Mouse (Mus musculus) CH12.LX (cell line): ENCODE results near the gene Fam149a. TPM values are rescaled to one million over a fixed set of nuclear protein-coding genes. Genes with fewer than 3 reads are reported as not detected.

Experiments
- DNase-seq: peaks from one replicate; pipeline ENCODE4 v3.0.0-alpha.2; 2013; ENCODE audit errors: extremely low read depth
- H3K27ac ChIP-seq: 2 replicates; pipeline ENCODE4 v1.5.1; 2012; ENCODE audit warnings: low read depth, mild to moderate bottlenecking, control low read depth, moderate library complexity; ENCODE audit not compliant: insufficient read depth
- H3K27me3 ChIP-seq: replicated peaks from 2 replicates; pipeline ENCODE3; 2012; ENCODE audit warnings: inconsistent platforms
- H3K36me3 ChIP-seq, 2 experiments: replicated peaks in 1 of 2; 2 replicates each; pipeline versions ENCODE3 to v1.6.1; 2012; ENCODE audit warnings: inconsistent platforms in 1 of 2, low read length in 1 of 2, mild to moderate bottlenecking in 1 of 2, mixed read lengths in 1 of 2, moderate library complexity in 1 of 2; ENCODE audit not compliant: control insufficient read depth in 1 of 2, insufficient read depth in 1 of 2
- H3K4me1 ChIP-seq, 2 experiments: 2 replicates each; pipeline ENCODE4 v1.6.1; 2012; ENCODE audit warnings: inconsistent platforms in 1 of 2, moderate library complexity in 1 of 2; ENCODE audit not compliant: insufficient read depth in 2 of 2, control insufficient read depth in 1 of 2
- H3K4me2 ChIP-seq: 2 replicates; pipeline ENCODE4 v1.6.1; 2012; ENCODE audit warnings: low read depth, mild to moderate bottlenecking, control low read depth; ENCODE audit not compliant: poor library complexity, insufficient read depth, severe bottlenecking
- H3K4me3 ChIP-seq, 3 experiments: fragments of 150-350 bp in 1 of 3; sonication (generic) in 1 of 3; replicated peaks in 1 of 3; 2 replicates each; pipeline versions ENCODE3 to v1.5.1; 2011 to 2012; ENCODE audit warnings: low read depth in 2 of 3, low read length in 2 of 3, mild to moderate bottlenecking in 2 of 3, moderate library complexity in 2 of 3, control low read depth in 1 of 3, improper control_type of control experiment in 1 of 3, inconsistent platforms in 1 of 3, mixed read lengths in 1 of 3; ENCODE audit not compliant: poor library complexity in 1 of 3
- H3K79me2 ChIP-seq: replicated peaks from 2 replicates; pipeline ENCODE4 v1.6.1; 2012; ENCODE audit warnings: mild to moderate bottlenecking, moderate library complexity; ENCODE audit not compliant: control insufficient read depth, poor library complexity, insufficient read depth, severe bottlenecking; ENCODE audit errors: extremely low read depth
- H3K9ac ChIP-seq: 2 replicates; pipeline ENCODE4 v1.6.1; 2012; ENCODE audit warnings: low read depth, mild to moderate bottlenecking, control low read depth, moderate library complexity; ENCODE audit not compliant: insufficient read depth
- H3K9me3 ChIP-seq: replicated peaks from 2 replicates; pipeline ENCODE3; 2012; ENCODE audit warnings: low read length, inconsistent platforms, mixed read lengths
- CHD1 ChIP-seq: IDR thresholded peaks from 2 replicates; pipeline ENCODE4 v1.6.1; 2012; ENCODE audit warnings: low read depth, low read length, improper control_type of control experiment, inconsistent platforms
- CTCF ChIP-seq, 2 experiments: IDR thresholded peaks in 1 of 2; conservative IDR thresholded peaks in 1 of 2; 2 replicates each; pipeline ENCODE4 v1.5.1; 2011 to 2012; ENCODE audit warnings: low read depth in 2 of 2, low read length in 2 of 2, improper control_type of control experiment in 1 of 2, inconsistent platforms in 1 of 2, mild to moderate bottlenecking in 1 of 2, moderate library complexity in 1 of 2
- ELF1 ChIP-seq: IDR thresholded peaks from 2 replicates; pipeline ENCODE4 v1.6.1; 2014; ENCODE audit warnings: low read depth, mild to moderate bottlenecking, inconsistent platforms, low read length, improper control_type of control experiment
- EP300 ChIP-seq: IDR thresholded peaks from 2 replicates; pipeline ENCODE4 v1.6.1; 2011; ENCODE audit warnings: low read length, improper control_type of control experiment
- ETS1 ChIP-seq: conservative IDR thresholded peaks from 2 replicates; pipeline ENCODE4 v1.6.1; 2012; ENCODE audit warnings: low read depth, mild to moderate bottlenecking, inconsistent platforms, low read length, improper control_type of control experiment, moderate library complexity
- GABPA ChIP-seq: IDR thresholded peaks from 2 replicates; pipeline ENCODE4 v1.6.1; 2012; ENCODE audit warnings: low read depth, low read length, improper control_type of control experiment, inconsistent platforms; ENCODE audit not compliant: insufficient replicate concordance
- HCFC1 ChIP-seq: IDR thresholded peaks from 2 replicates; pipeline ENCODE4 v1.6.1; 2012; ENCODE audit warnings: low read depth, mild to moderate bottlenecking, inconsistent platforms, low read length, improper control_type of control experiment
- IRF4 ChIP-seq: IDR thresholded peaks from 2 replicates; pipeline ENCODE4 v1.6.1; 2014; ENCODE audit warnings: low read depth, mild to moderate bottlenecking, inconsistent platforms, low read length, improper control_type of control experiment
- JUN ChIP-seq: IDR thresholded peaks from 2 replicates; pipeline ENCODE4 v1.6.1; 2011; ENCODE audit warnings: low read depth, mild to moderate bottlenecking, low read length, improper control_type of control experiment, moderate library complexity; ENCODE audit not compliant: insufficient read depth
- JUND ChIP-seq: conservative IDR thresholded peaks from 2 replicates; pipeline ENCODE4 v1.6.1; 2011; ENCODE audit warnings: low read depth, low read length, improper control_type of control experiment
- MAFK ChIP-seq: IDR thresholded peaks from 2 replicates; pipeline ENCODE4 v1.6.1; 2011; ENCODE audit warnings: low read length, improper control_type of control experiment; ENCODE audit not compliant: insufficient replicate concordance
- MAX ChIP-seq: IDR thresholded peaks from 2 replicates; pipeline ENCODE4 v1.6.1; 2011; ENCODE audit warnings: low read length, improper control_type of control experiment
- MAZ ChIP-seq: IDR thresholded peaks from 2 replicates; pipeline ENCODE4 v1.6.1; 2012; ENCODE audit warnings: low read depth, mild to moderate bottlenecking, inconsistent platforms, low read length, improper control_type of control experiment, moderate library complexity
- NELFE ChIP-seq: IDR thresholded peaks from 2 replicates; pipeline ENCODE4 v1.6.1; 2011; ENCODE audit warnings: low read depth, low read length, improper control_type of control experiment
- NRF1 ChIP-seq: IDR thresholded peaks from 2 replicates; pipeline ENCODE4 v1.6.1; 2014; ENCODE audit warnings: low read depth, mild to moderate bottlenecking, inconsistent platforms, low read length, improper control_type of control experiment, moderate library complexity
- PAX5 ChIP-seq: IDR thresholded peaks from 2 replicates; pipeline ENCODE4 v1.6.1; 2012; ENCODE audit warnings: low read length, inconsistent platforms, mixed read lengths
- POLR2A ChIP-seq: IDR thresholded peaks from 2 replicates; pipeline ENCODE4 v1.6.1; 2011; ENCODE audit warnings: low read depth, mild to moderate bottlenecking, improper control_type of control experiment, low read length
- RAD21 ChIP-seq: IDR thresholded peaks from 2 replicates; pipeline ENCODE4 v1.6.1; 2011; ENCODE audit warnings: low read depth, mild to moderate bottlenecking, low read length, improper control_type of control experiment, moderate library complexity
- TBP ChIP-seq: conservative IDR thresholded peaks from 2 replicates; pipeline ENCODE4 v1.6.1; 2011; ENCODE audit warnings: low read depth, low read length, improper control_type of control experiment
- TCF12 ChIP-seq: IDR thresholded peaks from 2 replicates; pipeline ENCODE4 v1.6.1; 2014; ENCODE audit warnings: low read depth, mild to moderate bottlenecking, inconsistent platforms, low read length, improper control_type of control experiment
- UBTF ChIP-seq: IDR thresholded peaks from 2 replicates; pipeline ENCODE4 v1.6.1; 2012; ENCODE audit warnings: low read depth, mild to moderate bottlenecking, inconsistent platforms, low read length, improper control_type of control experiment, moderate library complexity
- ZC3H11A ChIP-seq: IDR thresholded peaks from 2 replicates; pipeline ENCODE4 v1.6.1; 2012; ENCODE audit warnings: low read depth, mild to moderate bottlenecking, inconsistent platforms, low read length, improper control_type of control experiment
- ZKSCAN1 ChIP-seq: IDR thresholded peaks from 2 replicates; pipeline ENCODE4 v1.6.1; 2012; ENCODE audit warnings: low read depth, inconsistent platforms, low read length, improper control_type of control experiment, borderline replicate concordance
- dilution Hi-C: fragments of 300-500 bp; cut with MboI; formaldehyde crosslinking; loops from 2 replicates; pipeline ENCODE4 v1.14.3; 2020; ENCODE audit warnings: low sequenced_read_pairs; ENCODE audit not compliant: extremely low pct_unique_long_range_greater_than_20kb, extremely low pct_ligation_motif_present
- in situ Hi-C: fragments of 300-500 bp; cut with MboI; formaldehyde crosslinking; loops from 3 replicates; pipeline ENCODE4 v1.14.3; 2019; ENCODE audit warnings: low sequenced_read_pairs, low pct_ligation_motif_present, low pct_unique_long_range_greater_than_20kb, mixed read lengths
- polyA plus RNA-seq: library from polyadenylated mRNA; unstranded; fragments of >175 nt; gene quantifications from 2 replicates; pipeline ENCODE4 v1.2.1, GENCODE M21; 2012; ENCODE audit warnings: low read depth; ENCODE audit not compliant: insufficient read length
- total RNA-seq, 2 experiments: library from RNA; depleted of rRNA; stranded (reverse); fragments of 300-350 nt in 1 of 2; fragments of >200 nt in 1 of 2; gene quantifications; 2 replicates each; pipeline ENCODE4 v1.2.3; 2012 to 2014

Fam149a gene
- total and polyA plus RNA-seq, 3 experiments, result not detected

DNA sequence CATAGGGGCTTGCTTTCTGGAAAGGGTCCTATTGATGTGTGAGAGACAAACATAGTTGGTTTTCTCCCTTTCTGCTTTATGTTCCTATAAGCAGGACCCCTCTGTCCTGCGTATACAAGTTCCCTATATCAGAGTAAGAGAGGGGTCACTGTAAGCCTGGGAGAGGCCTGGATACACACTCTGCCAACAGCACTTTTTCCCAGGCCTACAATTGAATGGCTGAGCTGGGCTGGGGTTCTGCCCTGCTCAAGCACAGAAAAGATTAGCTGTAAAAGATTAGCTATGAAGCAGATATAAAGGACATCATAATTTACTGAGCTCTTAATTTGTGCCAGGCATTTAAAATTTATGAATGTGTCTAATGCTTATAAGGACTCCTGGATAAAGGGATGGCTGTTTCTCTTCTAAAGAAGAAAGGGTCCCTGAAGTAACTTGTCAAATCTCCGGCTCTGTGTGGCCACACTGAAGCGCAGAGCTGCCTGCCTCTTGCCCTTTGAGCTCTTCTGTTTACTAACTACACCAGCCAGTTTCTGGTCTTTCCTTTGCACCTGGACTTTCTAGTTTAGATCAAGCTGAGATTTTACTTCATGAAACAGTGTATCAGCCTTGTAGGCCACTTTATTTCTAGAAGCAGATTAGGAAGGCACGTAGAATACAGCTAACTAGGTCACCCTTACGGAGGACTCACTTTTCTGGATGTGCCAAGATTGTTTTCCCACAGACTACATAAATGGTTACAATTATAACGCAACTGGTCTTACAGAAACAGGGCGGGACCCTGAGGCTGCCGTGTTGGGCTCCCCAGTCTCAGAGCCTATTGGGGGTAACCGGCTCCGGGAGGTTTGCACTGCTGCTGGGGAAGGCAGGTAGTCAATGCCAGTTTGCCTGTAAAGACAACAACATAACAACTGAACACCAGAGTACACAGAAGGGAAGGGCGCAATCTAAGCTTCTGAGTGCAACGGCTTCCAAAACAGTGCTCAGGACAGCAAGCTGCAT, 40.2 kb downstream of the Fam149a start:
- Histone ChIP-seq H3K27ac (no peak overlapping the region), H3K4me3 (no peak overlapping the region), H3K79me2 (no peaks in the 10 kb centered on the region), H3K9me3 (no peaks in the 10 kb centered on the region), H3K36me3 (no peaks in the 10 kb centered on the region), H3K4me2 (no peak overlapping the region), H3K27me3 (no peaks in the 10 kb centered on the region), H3K9ac (no peak overlapping the region), H3K4me1 (no peaks in the 10 kb centered on the region)
- no peak for TF ChIP-seq RAD21
- no peak for TF ChIP-seq ELF1
- TF ChIP-seq HCFC1, result no peak
- TF ChIP-seq TBP, result no peak
- TF ChIP-seq EP300, result no peak
- no peak for TF ChIP-seq ETS1
- no peak for TF ChIP-seq UBTF
- TF ChIP-seq POLR2A, result no peak
- in situ Hi-C loops (no loop called here), dilution Hi-C loops (no loop called here)
- DNase-seq, result no peak

DNA sequence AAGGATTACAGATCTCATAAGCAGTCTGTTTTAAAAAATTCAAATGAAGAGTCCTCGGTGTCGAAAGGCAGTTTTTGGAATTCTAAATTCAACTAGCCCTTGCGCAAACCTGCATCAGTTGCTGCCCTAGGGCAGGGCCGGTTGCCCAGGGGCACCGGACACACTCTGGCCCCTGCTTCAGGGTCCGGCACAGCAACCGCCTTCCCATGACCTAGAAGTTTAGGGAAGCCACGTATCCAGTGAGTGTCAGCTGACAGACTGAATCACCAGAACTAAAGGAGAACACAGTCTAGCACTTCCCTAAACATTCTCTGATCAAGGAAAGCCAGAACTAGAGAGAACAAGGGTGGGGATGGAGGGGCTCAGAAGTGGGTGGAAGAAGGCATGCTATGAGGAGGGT, 48.6 kb downstream of the Fam149a start:
- no peak for DNase-seq
- Histone ChIP-seq H3K9ac (peak overlapping the region; percentile 27), H3K27me3 (no peaks in the 10 kb centered on the region), H3K4me3 (peak overlapping the region; percentile 46 to 75 (median 67)), H3K4me2 (peak overlapping the region; percentile 44; the same call in 1 of the 2 replicates), H3K36me3 (no peaks in the 10 kb centered on the region), H3K9me3 (no peaks in the 10 kb centered on the region), H3K27ac (no peak overlapping the region; the same call in 1 of the 2 replicates), H3K4me1 (peaks cover 7 to 26% of the 10 kb centered on the region in 2 experiments), H3K79me2 (no peaks in the 10 kb centered on the region)
- in situ Hi-C loops, result no loop called here
- dilution Hi-C loops, result no loop called here
- TF ChIP-seq ZC3H11A (no peak), ZKSCAN1 (no peak), CTCF (conservative IDR thresholded peaks at IDR 0.05 in 1 of 2, IDR thresholded peaks at IDR 0.05 in 1 of 2; ENCODE audit: low read depth in 2 of 2, low read length in 2 of 2) (no peak), EP300 (no peak), POLR2A (no peak), TBP (no peak), MAFK (no peak), JUN (no peak), NRF1 (no peak), TCF12 (no peak), CHD1 (no peak), ETS1 (no peak), GABPA (no peak), JUND (no peak), UBTF (no peak), MAZ (no peak), IRF4 (no peak), MAX (no peak; the same call in 1 of the 2 replicates), NELFE (no peak), PAX5 (no peak)
